Mouse (Mus musculus): ENCODE data around the gene Atrn.

Atrn gene

DNA sequence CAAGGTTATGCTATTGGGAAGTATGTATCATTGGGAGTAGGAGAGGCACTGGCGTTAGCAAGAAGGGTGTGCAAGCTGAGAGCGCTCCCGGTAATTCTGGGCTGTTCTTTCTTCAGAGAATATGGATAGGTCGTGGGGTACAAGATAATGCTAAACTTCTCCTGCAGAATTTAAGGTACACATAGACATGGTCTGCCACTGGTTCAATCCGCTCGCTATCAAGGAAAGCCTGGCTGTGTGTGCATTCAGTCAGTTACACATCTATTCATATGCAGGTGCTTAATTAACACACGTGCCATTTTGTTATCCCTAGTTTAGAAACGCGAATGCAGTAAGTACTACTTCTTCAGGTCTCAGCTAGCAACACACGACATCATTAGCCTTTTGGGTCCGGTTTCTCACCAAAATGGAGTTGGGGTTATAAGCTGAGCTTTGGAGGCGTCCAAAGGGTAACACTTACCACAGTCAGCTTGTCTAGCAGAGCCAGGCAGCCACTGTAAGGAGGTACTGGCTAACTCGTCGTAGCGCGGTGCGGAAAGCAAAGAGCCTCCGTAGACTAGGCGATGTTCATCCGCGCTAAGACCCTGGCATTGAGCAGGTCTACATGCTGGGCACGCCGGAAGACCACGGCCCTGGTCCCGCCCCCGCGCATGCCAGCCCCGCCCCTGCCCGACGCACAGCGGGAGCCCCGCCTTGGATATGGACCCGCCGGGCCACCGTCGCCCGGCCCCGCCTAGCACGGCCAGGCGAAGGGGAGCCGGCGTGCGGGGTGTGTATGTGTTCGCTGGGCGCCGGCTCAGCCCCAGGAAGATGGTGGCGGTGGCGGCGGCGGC lies at the start of gene Atrn, which contains the start of gene 4930402H24Rik:
Gene Atrn (plus strand): TSS at position 745 of the 833 bp plus-strand sequence.
Gene 4930402H24Rik (minus strand): TSS at position 656 of the 833 bp plus-strand sequence.
- peak; percentile 87 to 95 for DNase-seq (ENCODE audit: low spot score in 2 of 2)

DNA sequence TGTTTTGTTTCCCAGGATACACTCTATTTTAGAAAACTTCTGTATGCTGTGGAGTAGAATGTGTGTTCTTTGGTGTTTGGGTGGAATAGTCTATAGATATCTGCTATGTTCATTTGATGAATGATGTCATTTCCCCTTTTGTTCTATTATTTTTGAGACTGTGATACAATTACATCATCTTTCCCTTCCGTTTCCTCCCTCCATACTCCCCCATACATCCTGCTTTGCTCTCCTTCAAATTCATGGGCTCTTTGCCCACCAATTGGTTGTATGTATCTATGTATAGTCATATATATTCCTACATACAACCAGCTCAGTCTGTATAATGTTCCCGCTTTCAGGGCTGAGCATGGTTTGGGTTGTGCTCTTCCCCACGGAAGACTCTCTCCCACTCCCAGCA lies 44.2 kb upstream of the Atrn start:
- no peak for DNase-seq (ENCODE audit: low spot score in 2 of 2)

DNA sequence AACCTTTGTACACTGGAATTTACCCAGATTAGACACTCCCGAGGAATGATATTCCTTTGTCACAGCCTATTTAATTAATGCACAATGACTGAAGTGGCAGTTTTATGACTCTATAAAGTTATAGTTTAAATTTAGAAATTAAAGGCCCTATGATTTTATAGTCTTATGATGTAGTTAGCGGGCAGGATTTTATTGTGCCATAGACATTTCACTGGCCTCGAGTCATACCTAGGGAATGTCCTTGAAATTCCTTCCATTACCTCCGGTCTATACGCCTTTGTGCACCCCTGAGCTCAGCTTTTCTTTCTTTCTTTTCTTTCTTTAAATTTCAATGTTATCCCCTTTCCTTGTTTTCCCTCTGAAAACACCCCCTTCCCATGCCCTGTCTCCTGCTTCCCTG lies 35.4 kb upstream of the Atrn start:
- DNase-seq (ENCODE audit: low spot score in 2 of 2), result no peak

DNA sequence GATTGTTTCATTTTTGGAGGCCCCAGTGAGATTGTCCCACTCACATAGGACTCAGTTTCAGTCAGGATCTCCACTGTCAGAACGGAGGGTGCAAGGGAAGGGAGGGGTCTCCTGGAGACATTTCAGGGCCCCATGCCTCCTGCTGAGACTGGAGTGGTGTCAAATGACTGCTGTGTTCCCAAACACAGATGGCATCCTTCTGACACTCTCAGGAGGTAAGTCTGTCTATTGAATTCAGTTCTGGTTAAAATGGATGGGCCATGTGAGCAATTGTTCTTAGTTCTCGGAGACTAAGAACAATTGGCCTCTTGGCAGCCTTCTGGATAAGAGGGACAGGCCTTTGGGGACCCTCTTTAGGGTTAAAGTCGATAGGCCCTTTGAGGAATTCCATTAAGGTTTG lies 28.9 kb upstream of the Atrn start:
- DNase-seq (ENCODE audit: low spot score in 2 of 2), result no peak

DNA sequence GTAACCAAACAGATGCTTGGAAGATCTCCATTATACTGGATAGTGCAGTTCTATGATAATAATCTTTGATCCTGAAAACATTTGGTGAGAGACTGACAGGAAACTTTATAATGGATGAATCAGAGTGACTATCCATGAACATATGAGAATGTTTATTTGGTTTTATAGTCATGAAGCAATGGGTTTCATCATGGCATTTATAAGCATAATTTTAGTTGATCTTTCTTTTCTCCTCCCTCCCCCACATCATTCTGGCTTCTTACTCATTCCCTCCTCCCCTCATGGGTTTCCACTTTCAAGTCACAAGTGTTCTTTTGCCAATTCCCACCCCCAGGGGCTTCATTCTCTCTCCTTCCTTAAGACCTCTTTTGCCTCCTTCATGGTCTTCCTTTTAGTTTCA lies 19.3 kb upstream of the Atrn start:
- DNase-seq (ENCODE audit: low spot score in 2 of 2), result no peak

DNA sequence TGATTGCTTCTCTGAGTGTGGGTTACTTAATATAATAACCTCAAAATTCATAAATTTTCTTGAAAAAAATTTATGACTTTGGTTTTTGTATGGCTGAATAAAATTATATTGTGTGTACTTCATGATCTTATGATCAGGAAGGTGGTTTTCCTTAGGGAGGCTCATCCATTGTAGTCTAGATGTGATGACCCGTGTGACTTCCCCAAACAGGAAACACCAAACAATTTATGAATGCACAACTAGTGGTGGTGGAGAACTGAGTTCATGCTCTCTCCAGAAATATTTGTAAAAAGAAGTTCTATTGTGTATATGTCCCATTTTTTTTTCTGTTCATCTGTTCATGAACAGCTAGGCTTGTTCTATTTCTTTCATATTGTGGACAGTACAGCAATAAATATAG lies 18.8 kb upstream of the Atrn start:
- no peak for DNase-seq (ENCODE audit: low spot score in 2 of 2)

DNA sequence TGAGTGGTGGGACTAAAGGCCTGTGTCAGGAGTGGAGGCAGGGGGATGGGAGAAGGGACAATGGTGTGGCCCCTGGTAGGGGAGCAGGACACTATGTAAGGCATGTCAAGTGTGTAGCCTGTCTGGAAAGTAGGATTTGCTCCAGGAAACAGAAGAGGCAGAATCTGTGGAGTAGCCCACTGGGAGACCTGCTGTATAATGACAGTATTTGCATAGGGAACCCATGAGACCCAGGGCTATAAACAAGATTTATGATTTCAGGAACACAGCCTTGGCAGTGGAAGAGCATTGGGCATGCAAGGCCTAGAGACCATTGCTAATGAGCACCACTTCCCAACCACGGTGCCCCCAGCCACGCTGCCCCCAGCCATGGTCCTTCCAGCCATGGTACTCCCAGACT lies 9.4 kb upstream of the Atrn start:
- DNase-seq (ENCODE audit: low spot score in 2 of 2), result no peak

DNA sequence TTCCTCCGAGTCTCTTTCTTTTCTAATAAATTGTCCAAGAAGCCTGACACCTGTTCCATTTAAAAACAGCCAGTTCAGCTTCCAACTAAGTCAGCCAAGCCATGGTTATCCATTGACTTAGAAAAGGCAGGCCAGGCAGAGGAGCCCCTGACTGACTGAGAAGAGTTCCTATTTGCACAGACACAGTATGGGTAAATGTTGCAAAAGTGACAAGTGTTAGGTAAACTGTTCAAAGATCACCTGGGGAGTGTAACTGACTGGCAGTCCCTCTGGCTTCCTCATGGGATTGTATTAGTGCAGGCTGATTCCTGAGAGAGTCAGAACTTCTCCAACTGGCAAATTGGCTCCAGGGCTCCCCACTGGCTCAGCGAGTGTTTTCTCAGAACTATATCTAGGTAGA lies 8.4 kb upstream of the Atrn start:
- no peak for DNase-seq (ENCODE audit: low spot score in 2 of 2)

DNA sequence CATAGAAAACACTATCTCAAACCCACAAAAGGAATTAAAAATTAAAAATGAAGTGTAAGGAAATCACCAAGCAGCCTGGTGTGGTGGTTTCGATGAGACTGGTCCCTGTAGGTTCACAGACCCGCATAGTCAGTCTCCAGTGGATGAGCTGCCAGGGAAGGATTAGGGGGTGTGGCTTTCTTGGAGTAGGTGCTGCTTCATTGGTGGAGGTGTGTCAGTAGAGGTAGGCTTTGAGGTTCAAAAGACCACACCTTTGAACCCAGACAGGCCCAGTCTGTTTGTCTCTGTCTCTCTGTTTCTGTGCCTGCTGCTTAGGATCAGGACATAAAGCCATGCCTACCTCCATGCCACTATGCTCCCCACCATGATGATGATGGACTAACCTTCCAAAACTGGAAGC lies 7.5 kb upstream of the Atrn start:
- no peak for DNase-seq (ENCODE audit: low spot score in 2 of 2)

DNA sequence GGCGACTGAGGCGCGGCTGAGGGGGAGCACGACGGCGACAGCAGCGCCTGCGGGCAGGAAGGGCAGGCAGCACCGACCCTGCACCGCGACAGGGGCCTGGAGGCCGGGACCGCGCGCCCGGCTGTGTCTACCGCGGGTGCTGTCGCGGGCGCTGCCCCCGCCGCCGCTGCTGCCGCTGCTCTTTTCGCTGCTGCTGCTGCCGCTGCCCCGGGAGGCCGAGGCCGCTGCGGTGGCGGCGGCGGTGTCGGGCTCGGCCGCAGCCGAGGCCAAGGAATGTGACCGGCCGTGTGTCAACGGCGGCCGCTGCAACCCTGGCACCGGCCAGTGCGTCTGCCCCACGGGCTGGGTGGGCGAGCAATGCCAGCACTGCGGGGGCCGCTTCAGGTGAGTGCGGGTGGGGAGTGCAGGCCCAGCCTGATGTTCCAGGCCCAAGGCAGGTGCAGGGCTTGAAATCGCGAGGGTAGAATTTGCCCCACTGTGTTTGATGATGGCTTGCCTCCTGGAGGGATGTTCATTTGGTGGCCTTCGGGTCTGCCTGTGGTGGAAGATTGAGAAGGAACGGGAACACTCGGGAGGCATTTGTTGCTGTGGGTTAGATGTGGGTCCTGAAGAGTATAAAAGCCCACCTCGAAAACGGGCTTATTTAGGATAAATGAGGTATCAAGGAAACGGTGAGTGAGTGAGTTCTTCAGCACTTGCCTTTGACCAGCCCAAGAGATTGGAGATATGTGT lies 455 bp downstream of the Atrn start:
- DNase-seq (ENCODE audit: low spot score in 2 of 2), result no peak

DNA sequence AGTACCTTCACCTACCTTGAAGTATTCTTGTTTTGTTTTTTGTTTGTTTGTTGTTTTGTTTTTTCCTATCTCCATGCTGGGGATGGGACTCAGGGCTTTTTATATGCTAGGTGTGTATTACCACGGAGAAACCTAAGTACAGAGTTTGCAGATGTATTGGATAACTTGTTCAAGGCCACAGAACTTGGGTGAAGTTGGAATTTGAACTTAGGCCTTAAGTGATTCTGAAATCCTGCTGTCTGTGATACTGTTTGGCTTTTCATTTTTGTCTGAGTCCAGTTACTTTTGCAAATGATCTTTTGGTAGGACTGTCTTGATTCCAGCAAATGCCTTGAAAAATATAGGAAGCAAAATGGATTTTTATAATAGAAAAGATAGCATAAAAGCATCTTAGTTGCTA lies 5.4 kb downstream of the Atrn start:
- DNase-seq (ENCODE audit: low spot score in 2 of 2), result no peak

DNA sequence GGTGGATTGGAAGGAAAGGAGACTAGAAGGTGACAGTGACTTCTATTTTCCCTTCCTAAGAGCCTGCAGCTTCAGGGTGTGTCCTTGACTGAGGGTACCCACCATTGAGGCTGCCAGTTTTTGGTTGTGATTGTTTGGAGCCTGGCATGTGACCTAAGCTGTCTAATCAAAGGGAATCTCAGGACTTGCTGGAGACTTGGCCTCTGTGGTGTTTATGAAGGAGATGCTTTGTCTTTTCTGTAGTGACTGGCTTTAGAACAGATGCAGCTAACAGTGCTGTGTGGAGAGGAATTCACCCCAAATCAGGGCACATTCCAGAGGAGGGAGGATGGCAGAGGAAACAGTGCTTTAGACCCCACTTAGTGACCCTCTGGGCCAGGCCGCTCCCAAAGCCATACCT lies 8.6 kb downstream of the Atrn start:
- DNase-seq (ENCODE audit: low spot score in 2 of 2), result no peak

DNA sequence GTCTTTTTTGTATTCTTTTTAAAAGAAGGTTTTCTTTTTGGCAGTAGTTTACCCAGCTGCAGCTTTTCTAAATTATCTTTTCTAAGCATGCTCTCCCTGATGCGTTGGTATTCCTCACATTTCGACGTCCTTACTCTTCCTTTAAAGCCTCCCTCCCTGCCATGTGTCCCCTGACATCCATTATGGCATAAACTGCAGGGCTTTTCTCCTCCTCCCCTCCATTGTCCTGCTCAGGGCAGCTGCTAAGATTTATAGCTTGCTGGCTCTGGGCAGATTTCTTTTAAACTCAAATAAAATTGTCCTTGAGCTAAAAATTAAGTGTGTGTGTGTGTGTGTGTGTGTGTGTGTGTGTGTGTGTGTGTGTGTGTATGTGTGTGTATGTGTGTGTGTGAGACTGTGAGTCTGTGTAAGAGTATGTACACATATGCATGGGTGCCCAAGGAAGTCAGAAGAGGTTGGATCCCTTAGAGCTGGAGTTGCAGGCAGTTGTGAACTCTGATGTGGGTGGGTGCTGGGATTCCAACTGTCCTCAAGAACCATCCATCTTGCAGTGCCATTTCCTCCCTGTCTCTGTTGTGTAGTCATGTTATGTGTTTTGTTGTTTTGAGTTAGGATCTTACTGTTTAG lies 10.3 kb downstream of the Atrn start:
- no peak for DNase-seq (ENCODE audit: low spot score in 2 of 2)

DNA sequence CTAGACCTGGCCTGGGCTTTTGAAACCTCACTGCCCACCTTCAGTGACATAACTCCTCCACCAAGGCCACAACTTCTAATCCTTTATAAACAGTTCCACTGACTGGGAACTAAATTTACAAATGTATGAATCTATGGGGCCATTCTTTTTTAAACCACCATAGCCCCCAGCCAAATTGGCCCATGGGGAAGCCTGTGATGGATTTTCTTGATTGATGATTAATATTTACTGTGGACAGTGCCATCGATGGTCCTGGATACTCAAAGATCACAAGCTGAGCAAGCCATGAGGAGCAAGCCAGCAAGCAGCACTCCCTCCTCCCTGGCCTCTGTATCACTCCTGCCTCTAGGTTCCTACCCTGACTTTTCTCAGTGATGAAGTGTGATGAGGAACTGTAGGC lies 11.4 kb downstream of the Atrn start:
- no peak for DNase-seq (ENCODE audit: low spot score in 2 of 2)

DNA sequence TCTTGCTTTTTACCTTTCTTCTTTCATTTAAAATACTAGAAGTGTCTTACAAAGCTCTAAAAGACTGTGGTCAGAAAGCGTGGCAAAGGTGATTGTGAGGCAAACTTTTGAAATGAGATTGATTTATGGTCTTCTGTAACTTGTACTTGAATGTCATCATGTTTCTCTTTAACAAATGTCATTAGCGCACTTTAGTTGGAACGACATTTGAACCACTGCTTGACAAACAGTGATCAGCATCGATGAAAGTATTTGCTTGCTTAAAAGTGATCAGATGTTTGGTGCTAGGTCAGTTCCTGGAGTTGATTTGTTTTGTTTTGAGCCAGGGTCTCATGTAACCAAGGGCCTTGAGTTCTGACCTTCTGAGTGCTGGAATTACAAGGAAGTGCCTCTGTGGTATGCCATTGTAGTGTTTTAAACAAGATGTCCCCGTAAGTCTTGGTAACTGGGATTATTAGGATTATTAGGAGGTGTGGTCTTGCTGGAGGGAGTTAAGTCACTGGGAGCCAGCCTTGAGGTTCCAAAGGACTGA lies 12.8 kb downstream of the Atrn start:
- DNase-seq (ENCODE audit: low spot score in 2 of 2), result no peak

DNA sequence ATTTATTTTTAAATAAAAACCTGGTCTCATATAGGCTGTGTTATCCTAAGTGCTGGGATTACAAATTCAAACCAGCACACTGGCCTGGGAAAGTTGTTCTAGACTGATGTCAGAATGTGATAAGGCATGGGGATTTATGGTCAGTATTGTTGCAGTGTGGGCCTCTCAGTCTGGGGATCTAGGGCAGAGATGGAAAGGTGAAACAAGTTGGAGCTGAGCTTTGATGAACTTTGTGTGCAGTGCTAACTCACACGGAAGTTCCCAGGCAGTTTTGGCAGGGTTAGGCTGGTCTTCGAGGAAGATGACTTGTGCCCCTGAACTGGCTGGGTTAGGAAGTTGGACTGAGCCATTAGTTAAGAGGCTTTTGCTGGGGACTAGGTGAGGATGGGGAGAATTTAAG lies 18.7 kb downstream of the Atrn start:
- DNase-seq (ENCODE audit: low spot score in 2 of 2), result no peak

DNA sequence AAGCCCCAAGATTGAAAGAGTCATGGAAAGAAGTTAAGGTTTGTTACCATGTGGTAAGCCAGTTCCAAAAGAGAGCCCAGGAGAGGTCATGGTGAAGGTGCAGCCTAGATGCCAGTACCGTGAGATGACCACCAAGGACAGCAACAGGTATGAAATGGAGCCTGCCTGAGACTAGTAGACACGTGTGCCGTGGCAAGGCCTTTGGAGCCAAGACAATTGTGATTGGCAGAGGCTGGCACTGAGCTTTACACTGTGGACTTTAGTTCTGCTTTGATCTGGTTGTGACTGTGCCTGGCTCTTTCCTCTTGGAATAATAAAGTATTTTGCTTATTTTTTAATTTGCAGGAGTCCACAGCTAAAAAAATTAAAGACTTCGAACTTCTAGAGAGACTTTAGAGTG lies 21.7 kb downstream of the Atrn start:
- DNase-seq (ENCODE audit: low spot score in 2 of 2), result no peak

DNA sequence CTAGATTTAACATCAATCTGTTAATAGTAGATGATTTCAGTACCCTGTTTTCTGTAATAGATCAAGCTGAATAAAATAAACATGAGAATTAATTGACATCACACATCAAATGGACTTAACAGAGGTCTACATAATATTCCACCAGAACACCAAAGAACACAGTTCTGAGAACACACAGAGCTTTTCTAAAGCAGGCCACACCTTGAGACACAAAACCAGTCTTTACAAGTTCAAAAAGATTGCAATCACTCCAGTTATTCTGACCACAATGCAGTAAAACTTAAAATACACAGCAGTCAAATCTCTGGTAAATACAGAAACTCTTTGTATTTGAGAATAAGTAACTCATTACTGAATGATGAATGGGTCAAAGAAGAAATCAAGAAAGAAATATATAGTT lies 22.2 kb downstream of the Atrn start:
- no peak for DNase-seq (ENCODE audit: low spot score in 2 of 2)

DNA sequence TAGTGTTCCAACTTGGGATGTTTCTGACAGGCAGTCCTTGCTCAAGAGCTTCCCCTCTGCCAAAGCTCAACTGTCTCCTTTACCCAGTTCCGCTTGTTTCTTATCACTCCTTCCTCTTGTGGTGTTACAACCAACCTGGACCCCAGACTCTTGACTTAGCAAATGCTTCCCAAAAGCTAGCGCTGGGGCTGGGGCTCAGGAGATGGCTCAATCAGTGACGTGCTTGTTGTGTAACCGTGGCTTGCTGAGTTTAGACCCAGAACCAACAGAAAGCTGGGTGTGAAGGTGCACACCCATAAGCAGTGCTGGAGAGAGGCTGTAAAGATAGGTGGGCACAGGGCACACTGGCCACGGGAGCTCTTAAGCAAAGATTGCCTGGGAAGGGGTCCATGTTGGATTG lies 23.7 kb downstream of the Atrn start:
- peak in 1 of 2 experiments; percentile 18 for DNase-seq (ENCODE audit: low spot score in 2 of 2)

DNA sequence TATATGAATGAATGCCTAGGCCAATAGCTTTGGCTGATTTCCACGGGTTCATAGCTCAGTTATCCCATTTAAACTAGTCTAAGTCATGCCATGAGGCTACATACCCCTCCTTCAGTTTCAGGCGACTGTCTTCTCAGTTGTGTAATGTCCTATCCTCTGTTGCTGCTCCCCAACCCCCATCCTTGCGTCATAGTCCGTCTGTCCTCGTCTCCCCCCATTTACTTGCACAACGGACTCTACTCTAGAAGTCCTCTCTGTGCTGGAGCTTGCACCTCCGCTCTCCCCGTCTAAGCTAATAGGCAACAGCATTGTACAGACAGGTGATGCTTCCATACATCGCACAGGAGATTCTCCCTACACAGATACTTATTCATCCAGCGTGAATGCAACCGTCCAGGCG lies 26.6 kb downstream of the Atrn start:
- DNase-seq (ENCODE audit: low spot score in 2 of 2), result no peak

DNA sequence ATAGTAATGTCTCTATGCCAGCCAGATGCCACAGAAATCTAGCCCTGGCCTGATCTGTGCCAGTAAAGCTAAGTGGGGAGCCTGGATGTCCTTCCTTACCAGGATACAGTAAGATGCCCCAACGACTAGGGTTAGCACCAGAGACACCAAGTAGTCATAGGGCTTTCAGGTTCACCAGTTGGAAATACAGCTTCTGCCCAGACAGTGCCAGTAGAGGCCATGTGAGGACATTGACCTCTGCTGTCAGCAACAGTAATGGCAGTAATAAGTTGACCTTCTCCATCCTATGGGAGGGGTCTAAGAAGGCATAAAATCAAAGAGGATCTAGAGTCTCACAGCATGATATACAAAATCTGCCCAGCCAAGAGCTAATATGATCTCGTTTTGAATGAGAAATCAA lies 43.5 kb downstream of the Atrn start:
- DNase-seq (ENCODE audit: low spot score in 2 of 2), result no peak

DNA sequence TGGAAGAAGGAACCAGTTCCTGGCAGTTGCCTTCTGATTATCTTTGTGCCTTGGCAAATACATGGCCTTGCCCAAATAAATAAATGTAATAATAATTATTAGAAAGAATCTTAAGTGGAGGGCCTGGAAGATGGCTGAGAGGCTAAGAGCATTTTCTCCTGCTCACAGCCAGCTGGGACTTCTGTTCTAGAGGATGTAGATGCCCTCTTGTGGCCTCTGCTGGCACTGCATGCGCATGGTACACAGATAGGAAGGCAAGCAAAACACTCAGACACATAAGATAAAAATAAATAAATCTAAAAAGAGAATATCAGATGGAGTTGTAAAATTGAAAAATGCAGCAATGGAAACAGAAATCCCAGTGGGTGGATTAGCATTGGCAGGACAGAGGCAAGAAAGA lies 44.3 kb downstream of the Atrn start:
- DNase-seq (ENCODE audit: low spot score in 2 of 2), result peak; percentile 81 to 89

DNA sequence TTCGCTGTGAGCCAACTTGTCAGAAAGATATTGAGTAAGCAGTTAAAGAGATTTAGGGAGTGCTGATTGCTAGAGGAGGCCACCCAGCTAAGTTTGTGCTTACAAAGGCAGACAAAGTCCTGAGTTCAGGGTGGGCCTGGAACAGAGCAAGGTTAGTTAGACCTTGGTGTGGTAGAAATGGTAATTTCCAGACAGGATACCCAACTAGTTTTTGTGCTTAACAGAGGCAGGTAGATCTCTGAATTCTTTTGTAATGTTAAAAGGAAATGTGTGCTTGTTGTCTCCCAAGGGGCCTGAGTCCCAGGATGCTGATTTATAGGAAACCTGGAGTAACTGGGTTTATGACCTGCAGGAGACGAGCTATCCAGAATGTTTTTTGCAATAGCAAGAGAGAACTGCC lies 52.6 kb downstream of the Atrn start:
- no peak for DNase-seq (ENCODE audit: low spot score in 2 of 2)
